Mouse (Mus musculus) skeletal muscle tissue, postnatal 0 days (tissue): Measurements from ENCODE around the gene Spdl1. TPM values are rescaled to one million over a fixed set of nuclear protein-coding genes. Genes with fewer than 3 reads are reported as not detected.

Source experiments
- polyA plus RNA-seq: library from polyadenylated mRNA; unstranded; fragments of >200 nt; fragmentation: Nextera tagmentation; extraction: Ambion mirVana; gene quantifications from 2 replicates; pipeline ENCODE4 v1.2.1, GENCODE M21; 2015

The Spdl1 gene
- 3.0 and 3.4 TPM in 2 replicates for polyA plus RNA-seq

GRCm38 (mm10) chr11:34833318-34834086 is at the start of gene Spdl1:
TSS of gene Spdl1 (minus strand) at chr11:34833641.

GRCm38 (mm10) chr11:34783587-34784043 is 49.8 kb downstream of the Spdl1 start, which contains the start of gene Dock2:
TSS of gene Dock2 (minus strand) at chr11:34783892.

Other genes starting within 250 kb of the Spdl1 start
- gene Dock2, start 49.7 kb downstream of the Spdl1 start, polyA plus RNA-seq, result 1.2 and 1.7 TPM in 2 replicates